Mouse (Mus musculus) heart, adult 2 months (tissue): ENCODE measurements at regions not wholly inside any gene's neighbourhood (a gene's known extent, or its start where the extent isn't known, plus 50 kb on each side); places are given as distances from the start of the nearest gene placed in this dataset.

Experiments
- DNase-seq, 2 experiments: peaks; one replicate each; pipeline ENCODE4 v3.0.0; 2021
- H3K27ac ChIP-seq: fragments of 200-600 bp; 2 replicates; pipeline ENCODE4 v1.8.1; 2022
- H3K27me3 ChIP-seq: fragments of 200-500 bp; 2 replicates; pipeline ENCODE4 v1.6.1; 2012; ENCODE audit warnings: mild to moderate bottlenecking, low read length, inconsistent platforms, mixed read lengths; ENCODE audit not compliant: control insufficient read depth, insufficient read depth
- H3K36me3 ChIP-seq: fragments of 200-500 bp; 2 replicates; pipeline ENCODE4 v1.6.1; 2012; ENCODE audit warnings: low read length, inconsistent platforms; ENCODE audit not compliant: control insufficient read depth, insufficient read depth
- H3K4me1 ChIP-seq: fragments of 200-500 bp; 2 replicates; pipeline ENCODE4 v1.6.1; 2011; ENCODE audit warnings: low read length; ENCODE audit not compliant: control insufficient read depth, insufficient read depth
- H3K4me3 ChIP-seq: fragments of 200-600 bp; 2 replicates; pipeline ENCODE4 v1.8.1; 2022
- H3K79me2 ChIP-seq: fragments of 200-500 bp; replicated peaks from 2 replicates; pipeline ENCODE4 v1.6.1; 2012; ENCODE audit warnings: mild to moderate bottlenecking, inconsistent platforms, low read length, moderate library complexity, mixed read lengths; ENCODE audit not compliant: control insufficient read depth, insufficient read depth
- H3K9ac ChIP-seq: fragments of 200-500 bp; 2 replicates; pipeline ENCODE4 v1.6.1; 2012; ENCODE audit warnings: low read depth, mild to moderate bottlenecking, control low read depth, inconsistent platforms, low read length, mixed read lengths
- CTCF ChIP-seq: fragments of 200-600 bp; IDR thresholded peaks from 2 replicates; pipeline ENCODE4 v1.8.1; 2022; ENCODE audit warnings: antibody characterized with exemption, mild to moderate bottlenecking, moderate library complexity
- EP300 ChIP-seq: fragments of 200-500 bp; IDR thresholded peaks from 2 replicates; pipeline ENCODE4 v1.6.1; 2011; ENCODE audit warnings: low read depth, low read length, control low read depth; ENCODE audit not compliant: insufficient read depth
- POLR2A ChIP-seq: fragments of 200-500 bp; IDR thresholded peaks from 2 replicates; pipeline ENCODE4 v1.6.1; 2011; ENCODE audit warnings: mild to moderate bottlenecking, low read depth, low read length, control low read depth; ENCODE audit not compliant: insufficient read depth
- WGBS: fragments of 180-500 bp; shearing (Covaris S2); methylation state at CpG from one replicate; pipeline ENCODE4 v1.1.7; 2018; 5-methylcytosine and 5-hydroxymethylcytosine counted together
- intact Hi-C: fragments of 180-260 bp; cut with DNase I; formaldehyde crosslinking; loops from one replicate; pipeline ENCODE4 v1.15.1; 2025

DNA sequence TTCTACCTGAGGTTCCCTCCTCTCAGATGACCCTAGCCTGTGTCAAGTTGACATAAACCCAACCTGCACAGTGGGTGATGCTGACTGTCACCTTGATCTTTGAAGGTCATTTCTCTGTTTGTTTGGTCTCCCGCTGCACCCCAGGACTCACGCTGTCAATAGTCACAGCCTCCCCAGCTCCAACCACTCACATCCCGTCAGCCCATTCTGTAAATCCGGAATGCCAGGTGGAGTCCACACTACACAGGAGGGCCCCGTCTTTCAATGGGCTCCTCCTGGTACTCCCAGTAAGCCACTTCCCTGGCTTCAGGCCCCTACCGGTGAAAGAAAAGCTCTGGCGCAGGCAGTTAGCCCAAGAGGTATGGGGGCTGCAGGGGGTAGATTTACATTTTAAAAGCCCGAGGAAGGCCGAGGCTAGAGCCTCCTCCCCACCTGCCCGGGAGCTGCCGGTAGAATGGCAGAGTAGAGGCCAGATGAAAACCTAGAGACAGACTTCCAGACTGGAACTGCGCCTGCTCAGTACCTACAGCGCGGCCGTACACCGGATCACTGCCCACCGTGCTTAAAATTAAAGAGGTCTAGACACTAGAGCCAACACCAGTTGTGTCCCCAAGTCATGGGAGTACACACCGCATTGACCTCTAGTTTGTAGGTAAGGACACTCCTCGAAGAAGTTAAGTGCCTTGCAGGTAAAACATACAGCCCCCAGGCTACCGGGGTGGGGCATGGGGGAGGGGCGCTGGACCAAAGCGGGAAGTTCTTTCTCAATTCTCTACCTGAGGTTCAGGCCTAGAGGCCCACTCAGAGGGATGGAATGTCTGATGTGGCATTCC lies 123.8 kb upstream of the Med13l start:
- Histone ChIP-seq H3K27ac (no peak overlapping the region), H3K27me3 (no peaks in the 10 kb centered on the region), H3K9ac (no peak overlapping the region), H3K4me3 (no peak overlapping the region), H3K36me3 (no peaks in the 10 kb centered on the region), H3K79me2 (no peaks in the 10 kb centered on the region), H3K4me1 (no peaks in the 10 kb centered on the region)
- DNase-seq: no peak
- intact Hi-C loops: no loop called here
- no peak for TF ChIP-seq CTCF
- no peak for TF ChIP-seq POLR2A
- TF ChIP-seq EP300: no peak
- WGBS: 48% methylated on average over 22 of the region's 22 CpGs

DNA sequence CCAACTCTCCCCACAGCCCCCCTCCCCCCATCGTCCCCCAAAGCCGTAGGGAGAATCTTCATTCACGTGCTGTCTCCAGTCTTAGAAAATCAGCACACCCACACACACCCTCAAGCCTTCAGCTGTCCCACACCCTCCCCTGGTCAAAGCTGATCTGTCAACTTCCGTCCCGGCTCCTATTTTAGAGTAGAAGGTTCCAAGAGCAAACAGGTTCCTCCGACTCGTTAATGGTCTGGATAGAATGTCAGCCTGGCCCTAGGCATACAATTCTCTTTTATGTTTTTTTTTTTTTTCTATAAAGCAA lies 123.2 kb upstream of the Med13l start:
- no peak overlapping the region for H3K9ac ChIP-seq

DNA sequence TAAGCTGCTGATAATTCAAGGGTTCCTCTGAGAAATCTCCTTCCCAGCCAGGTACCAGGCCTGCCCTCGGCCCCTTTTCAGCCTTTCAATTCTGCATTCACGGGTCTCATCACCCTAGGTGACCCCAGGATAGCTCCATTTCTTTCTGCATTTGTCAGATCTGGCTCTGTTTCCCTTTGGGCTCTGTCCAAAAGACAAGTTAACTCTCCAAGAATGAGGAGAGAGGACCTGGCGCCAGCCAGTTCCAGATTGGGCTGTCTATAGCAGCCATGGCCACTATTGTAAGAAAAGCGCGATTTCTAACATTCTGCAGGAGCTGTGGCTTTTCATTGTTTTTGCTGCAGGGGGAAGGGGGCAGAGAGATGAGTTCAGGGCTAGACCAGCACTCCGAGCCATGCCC lies 122.5 kb upstream of the Med13l start:
- intact Hi-C loops: no loop called here
- H3K79me2 ChIP-seq: no peaks in the 10 kb centered on the region
- no peak for DNase-seq
- H3K4me3 ChIP-seq: no peak overlapping the region
- H3K36me3 ChIP-seq: no peaks in the 10 kb centered on the region
- H3K27ac ChIP-seq: no peak overlapping the region
- TF ChIP-seq CTCF (no peak), POLR2A (no peak), EP300 (no peak)
- 52% methylated on average over 6 of the region's 6 CpGs for WGBS
- H3K4me1 ChIP-seq: no peaks in the 10 kb centered on the region
- H3K27me3 ChIP-seq: no peaks in the 10 kb centered on the region
- no peak overlapping the region for H3K9ac ChIP-seq

More for the DNA sequence above, 123.2 kb upstream of the Med13l start:
- no peaks in the 10 kb centered on the region for H3K79me2 ChIP-seq
- no peaks in the 10 kb centered on the region for H3K27me3 ChIP-seq
- TF ChIP-seq POLR2A (no peak), EP300 (no peak), CTCF (no peak)
- intact Hi-C loops: no loop called here
- no peaks in the 10 kb centered on the region for H3K36me3 ChIP-seq
- no peaks in the 10 kb centered on the region for H3K4me1 ChIP-seq
- no peak overlapping the region for H3K27ac ChIP-seq
- 72% methylated on average over 7 of the region's 7 CpGs for WGBS
- H3K4me3 ChIP-seq: no peak overlapping the region
- no peak for DNase-seq

DNA sequence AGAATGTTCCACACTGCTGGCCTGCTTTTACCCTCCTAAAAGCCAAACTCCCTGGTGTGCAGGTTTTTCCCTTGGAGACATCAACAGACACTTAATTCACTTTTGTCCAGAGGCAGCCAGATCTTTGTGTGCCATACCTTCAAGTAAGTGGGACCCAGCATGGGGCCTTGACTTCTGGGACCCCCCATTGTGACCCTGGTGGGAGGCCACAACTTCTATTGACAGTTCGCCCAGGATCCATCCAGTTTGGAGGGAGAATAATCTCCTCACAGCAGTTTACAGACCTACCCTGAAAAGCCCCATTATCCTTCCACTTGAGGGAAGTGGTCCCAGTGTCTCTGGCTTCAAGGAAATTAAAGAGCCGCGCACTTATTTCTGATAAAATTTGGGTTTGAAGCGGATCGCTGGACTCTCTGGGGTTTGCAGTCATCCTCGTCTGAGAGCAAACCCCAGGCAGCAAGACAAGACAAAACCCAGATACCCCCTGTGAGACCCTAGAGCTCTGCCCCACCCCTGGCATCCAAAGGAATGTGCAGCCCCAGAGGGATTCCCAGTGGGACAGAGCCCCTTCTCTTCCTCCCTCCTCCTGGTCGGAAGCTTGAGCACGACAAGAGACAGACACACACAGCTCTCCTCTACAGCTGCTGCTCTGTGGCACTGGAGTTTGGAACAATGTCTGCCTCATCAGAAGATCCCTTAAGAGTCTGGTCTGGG lies 115.8 kb upstream of the Med13l start:
- WGBS: 66% methylated on average over 8 of the region's 8 CpGs
- Histone ChIP-seq H3K27ac (no peak overlapping the region), H3K36me3 (no peaks in the 10 kb centered on the region), H3K9ac (no peak overlapping the region), H3K4me1 (no peaks in the 10 kb centered on the region), H3K79me2 (no peaks in the 10 kb centered on the region), H3K27me3 (no peaks in the 10 kb centered on the region), H3K4me3 (no peak overlapping the region)
- intact Hi-C loops: no loop called here
- no peak for DNase-seq
- TF ChIP-seq POLR2A (no peak), EP300 (no peak), CTCF (no peak)

DNA sequence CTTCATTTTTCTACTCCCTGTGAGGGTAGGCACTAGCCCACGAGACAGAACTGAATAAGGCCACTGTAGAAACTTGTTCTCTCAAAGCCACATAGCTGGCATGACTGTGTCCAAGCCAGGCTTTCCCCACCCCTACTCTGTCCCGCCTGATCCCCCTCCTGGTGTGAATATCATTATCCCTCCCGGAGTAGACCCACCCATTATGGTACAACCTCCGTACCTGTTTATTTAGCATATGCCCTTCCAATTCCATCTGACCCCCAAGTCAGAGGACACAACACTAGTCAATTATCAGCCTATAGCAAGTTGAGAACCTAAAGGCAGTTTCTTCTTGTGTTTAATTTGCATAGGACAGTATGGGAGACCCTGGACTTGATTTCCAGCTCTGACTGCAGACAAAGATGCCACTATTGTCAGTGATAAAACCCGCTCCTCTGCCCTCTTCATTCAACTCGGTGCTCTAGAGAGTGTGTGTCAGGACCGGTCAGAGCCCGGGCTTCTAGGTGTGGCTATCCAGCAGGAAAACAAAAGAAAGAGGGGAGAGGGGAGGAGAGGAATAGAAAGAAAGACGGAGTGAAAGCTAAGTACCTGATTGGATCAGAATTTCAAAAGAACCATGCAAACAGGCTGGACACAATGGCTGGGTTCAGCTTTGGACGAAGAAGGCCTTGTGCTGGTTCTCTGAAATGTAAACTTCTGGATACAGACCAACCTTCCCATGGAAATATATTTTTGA lies 115.1 kb upstream of the Med13l start:
- no peak overlapping the region for H3K9ac ChIP-seq
- H3K27ac ChIP-seq: no peak overlapping the region
- no peaks in the 10 kb centered on the region for H3K36me3 ChIP-seq
- intact Hi-C loops: no loop called here
- H3K4me1 ChIP-seq: no peaks in the 10 kb centered on the region
- H3K79me2 ChIP-seq: no peaks in the 10 kb centered on the region
- DNase-seq: no peak
- H3K27me3 ChIP-seq: no peaks in the 10 kb centered on the region
- WGBS: 84% methylated on average over 10 of the region's 10 CpGs
- no peak overlapping the region for H3K4me3 ChIP-seq
- TF ChIP-seq POLR2A (no peak), CTCF (no peak), EP300 (no peak)

DNA sequence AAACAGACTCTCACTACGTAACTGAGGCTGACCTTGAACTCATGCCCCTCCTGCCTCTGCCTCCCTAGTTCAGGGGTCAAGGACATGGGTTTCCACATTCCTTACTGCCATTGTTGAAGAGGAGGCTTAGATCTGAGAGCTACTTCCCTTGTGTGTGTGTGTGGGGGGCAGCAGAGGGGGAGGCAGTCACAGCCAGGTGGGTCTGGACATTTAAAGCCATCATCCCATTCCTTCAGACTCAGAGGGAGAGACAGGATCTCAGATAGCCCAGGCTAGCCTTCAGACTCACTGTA lies 114.5 kb upstream of the Med13l start:
- no peak overlapping the region for H3K4me3 ChIP-seq
- no peak overlapping the region for H3K9ac ChIP-seq
- intact Hi-C loops: no loop called here
- no peaks in the 10 kb centered on the region for H3K4me1 ChIP-seq
- 95% methylated on average over 1 of the region's 1 CpGs for WGBS
- DNase-seq: no peak
- no peaks in the 10 kb centered on the region for H3K79me2 ChIP-seq
- no peaks in the 10 kb centered on the region for H3K36me3 ChIP-seq
- TF ChIP-seq CTCF: no peak
- TF ChIP-seq POLR2A: no peak
- no peak for TF ChIP-seq EP300
- no peak overlapping the region for H3K27ac ChIP-seq
- H3K27me3 ChIP-seq: no peaks in the 10 kb centered on the region
